In the genomic region with DNA sequence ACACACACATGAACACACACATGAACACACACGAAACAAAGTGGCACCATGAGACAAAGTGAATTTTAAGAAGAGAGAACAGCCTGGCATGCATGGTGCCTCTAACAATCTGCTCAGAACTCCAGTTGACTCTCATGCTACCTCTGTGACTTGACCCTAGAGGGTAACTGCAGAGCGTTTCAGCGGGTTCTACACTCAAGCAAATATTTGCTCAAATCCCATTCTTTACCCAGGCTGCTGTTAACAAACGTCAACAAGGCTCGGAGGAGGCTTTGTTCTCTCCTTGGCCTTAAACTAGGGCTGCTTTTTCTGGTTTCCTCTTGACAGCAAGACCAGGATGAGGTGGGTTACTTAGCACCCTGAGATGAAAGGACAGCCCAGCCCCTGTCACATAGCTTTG, we compare ENCODE assay signal across 14 mouse cellular contexts.
"Had no signal": no experiment of that assay in that cellular context is flagged by ENCODE, and none has a peak within 500 bp of the region (broad histone marks: within the 10 kb centered on the region; RNA-seq: fewer than 3 reads in every experiment).

No protein-coding gene starts in this region.

- H3K27ac ChIP-seq: hindbrain, embryonic 15.5 days; limb, embryonic 13.5 days; liver, embryonic 14.5 days; midbrain, embryonic 15.5 days; neural tube, embryonic 12.5 days had no signal

- H3K36me3 ChIP-seq: hindbrain, embryonic 15.5 days; limb, embryonic 13.5 days; midbrain, embryonic 15.5 days; neural tube, embryonic 12.5 days had no signal

- H3K4me3 ChIP-seq: hindbrain, embryonic 15.5 days; limb, embryonic 13.5 days; midbrain, embryonic 15.5 days; neural tube, embryonic 12.5 days had no signal

- H3K4me1 ChIP-seq: midbrain, embryonic 15.5 days had no signal

- ATAC-seq: intestine, embryonic 16.5 days; midbrain, embryonic 15.5 days had no signal

- H3K9me3 ChIP-seq: hindbrain, embryonic 15.5 days; limb, embryonic 13.5 days; midbrain, embryonic 15.5 days; neural tube, embryonic 12.5 days had no signal

- H3K9ac ChIP-seq: hindbrain, embryonic 15.5 days; limb, embryonic 13.5 days; liver, embryonic 14.5 days; midbrain, embryonic 15.5 days; neural tube, embryonic 12.5 days had no signal

- H3K4me2 ChIP-seq: hindbrain, embryonic 15.5 days; limb, embryonic 13.5 days; midbrain, embryonic 15.5 days; neural tube, embryonic 12.5 days had no signal

- H3K27me3 ChIP-seq: hindbrain, embryonic 15.5 days; midbrain, embryonic 15.5 days had no signal

- DNase-seq: kidney, adult 8-10 months; kidney, postnatal 25 days; layer of hippocampus, adult 9-11 months; layer of hippocampus, postnatal 36 days; right cerebral cortex, postnatal 4 days; spleen, adult 18-20 months; thymus, adult 2 months; thymus, postnatal 25 days had no signal
